Comparison of ENCODE assay signal across 20 mouse cellular contexts in the genomic region with DNA sequence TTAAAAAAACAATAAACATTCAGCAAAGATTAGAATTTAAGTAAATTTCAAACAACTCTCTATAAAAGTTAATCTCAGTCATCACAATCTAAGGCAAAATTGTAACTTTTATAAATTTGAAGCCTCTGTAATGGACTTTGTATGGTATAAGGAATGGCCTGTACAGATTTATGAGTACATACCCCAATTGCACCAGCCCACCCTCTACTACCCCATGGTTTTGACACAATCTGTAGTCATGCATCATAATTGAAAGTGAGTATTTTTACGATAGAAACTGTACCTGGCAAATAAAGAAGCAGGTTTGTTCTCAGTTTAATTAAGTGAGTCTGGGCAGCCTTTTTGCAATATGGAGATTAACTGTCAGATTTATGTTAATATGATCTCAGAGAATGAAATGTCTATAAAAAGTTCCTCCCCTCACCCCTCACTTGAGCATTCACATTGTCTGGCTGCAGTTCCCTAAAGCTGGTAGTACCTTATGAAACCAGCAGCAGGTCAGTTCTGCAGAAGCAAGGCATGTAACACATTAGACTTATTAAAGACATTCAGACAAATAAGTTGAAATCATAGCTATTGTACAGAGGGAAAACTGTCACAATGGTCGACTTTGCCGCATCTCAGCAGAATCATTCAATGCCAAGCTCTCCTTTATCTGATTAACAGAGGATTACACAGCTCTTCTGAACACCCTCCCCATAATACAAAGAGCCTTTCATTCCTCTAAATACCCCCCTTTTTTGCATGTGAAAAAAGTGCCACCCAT.
DNase-seq lines count a peak whose midpoint lies in the region; ATAC-seq and TF ChIP-seq lines count a peak whose summit lies in the region.
"Had no signal": no experiment of that assay in that cellular context is flagged by ENCODE, and none has a peak within 500 bp of the region (broad histone marks: within the 10 kb centered on the region; RNA-seq: fewer than 3 reads in every experiment).

No protein-coding gene starts in this region.

- no peak overlapping the region for H3K4me3 ChIP-seq in hindbrain, embryonic 11.5 days (ENCODE audit: low read depth, low read length)
- no peak overlapping the region for H3K4me3 ChIP-seq in hindbrain, embryonic 10.5 days
- no peak overlapping the region for H3K4me3 ChIP-seq in forebrain, embryonic 13.5 days
- H3K4me3 ChIP-seq in hindbrain, embryonic 15.5 days: no peak overlapping the region
- no peak overlapping the region for H3K4me3 ChIP-seq in midbrain, postnatal 0 days (ENCODE audit: low read depth, low read length)
- H3K4me3 ChIP-seq in lung, postnatal 0 days (ENCODE audit: low read depth, low read length): no peak overlapping the region
- H3K4me3 ChIP-seq: embryonic facial prominence, embryonic 10.5 days; erythroblast, embryonic 14.5 days; intestine, embryonic 15.5 days; kidney, embryonic 15.5 days; liver, embryonic 12.5 days had no signal

- H3K27ac ChIP-seq in hindbrain, embryonic 11.5 days (ENCODE audit: low read depth, low read length): no peak overlapping the region
- no peak overlapping the region for H3K27ac ChIP-seq in hindbrain, embryonic 10.5 days
- H3K27ac ChIP-seq in forebrain, embryonic 13.5 days: 0 out of 2 replicates have a peak overlapping the region, but pooled peaks have one; percentile 57
- no peak overlapping the region for H3K27ac ChIP-seq in hindbrain, embryonic 15.5 days (replicated peaks)
- H3K27ac ChIP-seq in midbrain, postnatal 0 days (ENCODE audit: low read depth, low read length): no peak overlapping the region
- H3K27ac ChIP-seq in lung, postnatal 0 days (ENCODE audit: low read length): no peak overlapping the region
- H3K27ac ChIP-seq: embryonic facial prominence, embryonic 10.5 days; intestine, embryonic 15.5 days; kidney, embryonic 15.5 days; liver, embryonic 12.5 days had no signal

- no peak overlapping the region for H3K9ac ChIP-seq in hindbrain, embryonic 11.5 days (ENCODE audit: low read depth, low read length)
- H3K9ac ChIP-seq in forebrain, embryonic 13.5 days: no peak overlapping the region
- no peak overlapping the region for H3K9ac ChIP-seq in hindbrain, embryonic 15.5 days
- H3K9ac ChIP-seq in midbrain, postnatal 0 days (replicated peaks; ENCODE audit: low read length, poor library complexity, severe bottlenecking): no peak overlapping the region
- H3K9ac ChIP-seq in lung, postnatal 0 days (replicated peaks; ENCODE audit: low read depth): no peak overlapping the region
- H3K9ac ChIP-seq: intestine, embryonic 15.5 days; kidney, embryonic 15.5 days; liver, embryonic 12.5 days; lung, embryonic 14.5 days had no signal

- 76% methylated on average over 1 of the region's 3 CpGs for WGBS in hindbrain, embryonic 11.5 days
- 49% methylated on average over 3 of the region's 3 CpGs for WGBS in hindbrain, embryonic 10.5 days
- 9% methylated on average over 3 of the region's 3 CpGs for WGBS in forebrain, embryonic 13.5 days
- WGBS in hindbrain, embryonic 15.5 days: 28% methylated on average over 3 of the region's 3 CpGs
- WGBS in midbrain, postnatal 0 days: 34% methylated on average over 1 of the region's 3 CpGs
- 97% methylated on average over 1 of the region's 3 CpGs for WGBS in lung, postnatal 0 days

- TF ChIP-seq EP300 in lung, postnatal 0 days (IDR thresholded peaks at IDR 0.05): no peak

- no peaks in the 10 kb centered on the region for H3K36me3 ChIP-seq in hindbrain, embryonic 11.5 days (ENCODE audit: control insufficient read depth, insufficient read depth, low read length)
- no peaks in the 10 kb centered on the region for H3K36me3 ChIP-seq in hindbrain, embryonic 10.5 days
- H3K36me3 ChIP-seq in forebrain, embryonic 13.5 days (ENCODE audit: poor library complexity, severe bottlenecking): no peaks in the 10 kb centered on the region
- H3K36me3 ChIP-seq in hindbrain, embryonic 15.5 days: no peaks in the 10 kb centered on the region
- no peaks in the 10 kb centered on the region for H3K36me3 ChIP-seq in midbrain, postnatal 0 days (ENCODE audit: insufficient read depth, low read length)
- H3K36me3 ChIP-seq in lung, postnatal 0 days (ENCODE audit: insufficient read depth, low read length): no peaks in the 10 kb centered on the region
- H3K36me3 ChIP-seq: embryonic facial prominence, embryonic 10.5 days; intestine, embryonic 15.5 days; kidney, embryonic 15.5 days; liver, embryonic 12.5 days had no signal

- H3K4me2 ChIP-seq in hindbrain, embryonic 11.5 days (replicated peaks; ENCODE audit: low read depth, low read length): no peak overlapping the region
- no peak overlapping the region for H3K4me2 ChIP-seq in forebrain, embryonic 13.5 days
- no peak overlapping the region for H3K4me2 ChIP-seq in hindbrain, embryonic 15.5 days
- H3K4me2 ChIP-seq in midbrain, postnatal 0 days (ENCODE audit: low read depth, low read length, poor library complexity, severe bottlenecking): no peak overlapping the region
- H3K4me2 ChIP-seq in lung, postnatal 0 days (replicated peaks; ENCODE audit: low read depth, low read length): no peak overlapping the region
- H3K4me2 ChIP-seq: heart, embryonic 11.5 days; intestine, embryonic 15.5 days; kidney, embryonic 15.5 days; liver, embryonic 12.5 days; lung, embryonic 14.5 days had no signal

- peak; percentile 6 for DNase-seq in hindbrain, embryonic 11.5 days (ENCODE audit: low spot score)
- DNase-seq in hindbrain, embryonic 10.5 days (ENCODE audit: low spot score): no peak
- DNase-seq in midbrain, postnatal 0 days (ENCODE audit: low spot score): no peak
- DNase-seq in lung, postnatal 0 days (ENCODE audit: low spot score): no peak
- DNase-seq in right cerebral cortex, postnatal 14 days: no peak
- DNase-seq: adrenal gland, adult 2 months; cerebellum, adult 11-12 months; cerebellum, postnatal 25 days; heart, postnatal 14 days; layer of hippocampus, postnatal 36 days; lung, embryonic 14.5 days had no signal

- TF ChIP-seq CTCF in midbrain, postnatal 0 days (IDR thresholded peaks at IDR 0.05): no peak
- no peak for TF ChIP-seq CTCF in lung, postnatal 0 days (IDR thresholded peaks at IDR 0.05)

- peak; percentile 71 for ATAC-seq in hindbrain, embryonic 11.5 days (ENCODE audit: low FRiP score)
- ATAC-seq in forebrain, embryonic 13.5 days: peak; percentile 75
- peak; percentile 54 for ATAC-seq in hindbrain, embryonic 15.5 days (ENCODE audit: low FRiP score, low read depth)
- peak; percentile 70; the same call in 1 of the 2 replicates for ATAC-seq in midbrain, postnatal 0 days (ENCODE audit: low FRiP score)
- no peak; the same call in 1 of the 2 replicates for ATAC-seq in frontal cortex, adult (ENCODE audit: low TSS enrichment)
- no peak for ATAC-seq in lung, postnatal 0 days
- ATAC-seq: intestine, embryonic 15.5 days; liver, embryonic 12.5 days had no signal

- no peaks in the 10 kb centered on the region for H3K4me1 ChIP-seq in hindbrain, embryonic 11.5 days (replicated peaks; ENCODE audit: control insufficient read depth, insufficient read depth, low read length)
- 0 out of 2 replicates have a peak, but pooled peaks cover 4% of the 10 kb centered on the region for H3K4me1 ChIP-seq in hindbrain, embryonic 10.5 days (replicated peaks)
- peaks cover 18% of the 10 kb centered on the region for H3K4me1 ChIP-seq in forebrain, embryonic 13.5 days
- H3K4me1 ChIP-seq in hindbrain, embryonic 15.5 days (replicated peaks): no peaks in the 10 kb centered on the region
- H3K4me1 ChIP-seq in midbrain, postnatal 0 days (ENCODE audit: insufficient read depth, low read length): no peaks in the 10 kb centered on the region
- no peaks in the 10 kb centered on the region for H3K4me1 ChIP-seq in lung, postnatal 0 days (ENCODE audit: insufficient read depth, low read depth, low read length)
- H3K4me1 ChIP-seq: embryonic facial prominence, embryonic 10.5 days; intestine, embryonic 15.5 days; kidney, embryonic 15.5 days; liver, embryonic 12.5 days had no signal

- no peaks in the 10 kb centered on the region for H3K9me3 ChIP-seq in hindbrain, embryonic 11.5 days (ENCODE audit: control insufficient read depth, low read length)
- H3K9me3 ChIP-seq in hindbrain, embryonic 10.5 days: no peaks in the 10 kb centered on the region
- no peaks in the 10 kb centered on the region for H3K9me3 ChIP-seq in forebrain, embryonic 13.5 days (replicated peaks)
- no peaks in the 10 kb centered on the region for H3K9me3 ChIP-seq in hindbrain, embryonic 15.5 days
- no peaks in the 10 kb centered on the region for H3K9me3 ChIP-seq in midbrain, postnatal 0 days (ENCODE audit: low read length)
- no peaks in the 10 kb centered on the region for H3K9me3 ChIP-seq in lung, postnatal 0 days (ENCODE audit: low read length)
- H3K9me3 ChIP-seq: embryonic facial prominence, embryonic 10.5 days; intestine, embryonic 15.5 days; kidney, embryonic 15.5 days; liver, embryonic 12.5 days had no signal

- no peaks in the 10 kb centered on the region for H3K27me3 ChIP-seq in hindbrain, embryonic 11.5 days (ENCODE audit: control insufficient read depth, insufficient read depth, low read length)
- no peaks in the 10 kb centered on the region for H3K27me3 ChIP-seq in hindbrain, embryonic 10.5 days (ENCODE audit: insufficient read depth, poor library complexity, severe bottlenecking)
- no peaks in the 10 kb centered on the region for H3K27me3 ChIP-seq in forebrain, embryonic 13.5 days
- no peaks in the 10 kb centered on the region for H3K27me3 ChIP-seq in hindbrain, embryonic 15.5 days
- no peaks in the 10 kb centered on the region for H3K27me3 ChIP-seq in midbrain, postnatal 0 days (ENCODE audit: insufficient read depth, low read length)
- no peaks in the 10 kb centered on the region for H3K27me3 ChIP-seq in lung, postnatal 0 days (replicated peaks; ENCODE audit: insufficient read depth, low read length)
- H3K27me3 ChIP-seq: intestine, embryonic 15.5 days; kidney, embryonic 15.5 days; liver, embryonic 12.5 days had no signal

Comparison
In these comparisons a context has a peak if more than half of its experiments do, and no peak if none do; other contexts are left out.
1. ATAC-seq: peak in hindbrain, embryonic 11.5 days (single experiment), forebrain, embryonic 13.5 days (single experiment), hindbrain, embryonic 15.5 days (single experiment) and midbrain, postnatal 0 days (single experiment); none in frontal cortex, adult (single experiment) and lung, postnatal 0 days (single experiment).